Mouse (Mus musculus) heart, postnatal 0 days (tissue): Measurements from ENCODE around the gene C3.

Experiments used
- CTCF ChIP-seq: IDR thresholded peaks from 2 replicates; pipeline ENCODE4 v1.5.1; 2016; ENCODE audit warnings: antibody characterized with exemption, control low read depth, low read depth
- EP300 ChIP-seq: IDR thresholded peaks from 2 replicates; pipeline ENCODE4 v1.6.1; 2016; ENCODE audit warnings: antibody characterized with exemption, low read depth

GRCm38 (mm10) chr17:57243650-57244370, 15.9 kb upstream of the C3 start:
- no peak for TF ChIP-seq CTCF
- TF ChIP-seq EP300: no peak
